Mouse (Mus musculus): ENCODE measurements around the gene Rmi2. TPM values are rescaled to one million over a fixed set of nuclear protein-coding genes. Genes with fewer than 3 reads are reported as not detected.

The Rmi2 gene
- polyA plus RNA-seq, 1 experiment from 2014 or later: 3.4 TPM

- ATAC-seq (replicated peaks; ENCODE audit: low FRiP score): no peak
- 75% methylated on average over 3 of the region's 3 CpGs for WGBS
Observed at GRCm38 (mm10) chr16:10837250-10837649, 2.4 kb downstream of the Rmi2 start.

GRCm38 (mm10) chr16:10837903-10838302 lies 3.0 kb downstream of the Rmi2 start:
- H3K27me3 ChIP-seq (replicated peaks; ENCODE audit: control insufficient read depth, insufficient read depth, low read length): 0 out of 2 replicates have a peak, but pooled peaks cover 3% of the 10 kb centered on the region
- no peak overlapping the region for H3K4me2 ChIP-seq
- H3K9ac ChIP-seq (ENCODE audit: low read depth, low read length): no peak overlapping the region

More at GRCm38 (mm10) chr16:10837250-10837649, 2.4 kb downstream of the Rmi2 start:
- Histone ChIP-seq H3K36me3 (ENCODE audit: control insufficient read depth, insufficient read depth, low read length) (no peaks in the 10 kb centered on the region), H3K4me2 (no peak overlapping the region), H3K4me3 (ENCODE audit: low read depth, low read length) (no peak overlapping the region), H3K9ac (ENCODE audit: low read depth, low read length) (no peak overlapping the region), H3K27me3 (replicated peaks; ENCODE audit: control insufficient read depth, insufficient read depth, low read length) (0 out of 2 replicates have a peak, but pooled peaks cover 3% of the 10 kb centered on the region), H3K27ac (ENCODE audit: low read depth, low read length) (no peak overlapping the region), H3K4me1 (replicated peaks; ENCODE audit: control insufficient read depth, insufficient read depth, low read length) (peaks cover 13% of the 10 kb centered on the region), H3K9me3 (ENCODE audit: control insufficient read depth, low read length) (no peaks in the 10 kb centered on the region)
- DNase-seq (ENCODE audit: low spot score): no peak

GRCm38 (mm10) chr16:10838487-10839245 lies 3.8 kb downstream of the Rmi2 start:
- no peak for DNase-seq (ENCODE audit: low spot score)
- Histone ChIP-seq H3K9me3 (ENCODE audit: control insufficient read depth, low read length) (no peaks in the 10 kb centered on the region), H3K27me3 (replicated peaks; ENCODE audit: control insufficient read depth, insufficient read depth, low read length) (no peaks in the 10 kb centered on the region), H3K4me3 (ENCODE audit: low read depth, low read length) (no peak overlapping the region), H3K27ac (ENCODE audit: low read depth, low read length) (no peak overlapping the region), H3K36me3 (ENCODE audit: control insufficient read depth, insufficient read depth, low read length) (no peaks in the 10 kb centered on the region), H3K4me1 (replicated peaks; ENCODE audit: control insufficient read depth, insufficient read depth, low read length) (peaks cover 19% of the 10 kb centered on the region), H3K9ac (ENCODE audit: low read depth, low read length) (no peak overlapping the region), H3K4me2 (no peak overlapping the region)
- no peak for ATAC-seq (replicated peaks; ENCODE audit: low FRiP score)
- 44% methylated on average over 10 of the region's 10 CpGs for WGBS

More at GRCm38 (mm10) chr16:10837903-10838302, 3.0 kb downstream of the Rmi2 start:
- Histone ChIP-seq H3K27ac (ENCODE audit: low read depth, low read length) (no peak overlapping the region), H3K9me3 (ENCODE audit: control insufficient read depth, low read length) (no peaks in the 10 kb centered on the region), H3K4me3 (ENCODE audit: low read depth, low read length) (no peak overlapping the region), H3K36me3 (ENCODE audit: control insufficient read depth, insufficient read depth, low read length) (no peaks in the 10 kb centered on the region), H3K4me1 (replicated peaks; ENCODE audit: control insufficient read depth, insufficient read depth, low read length) (peaks cover 13% of the 10 kb centered on the region)
- no peak for ATAC-seq (replicated peaks; ENCODE audit: low FRiP score)
- WGBS: 70% methylated on average over 1 of the region's 1 CpGs
- DNase-seq (ENCODE audit: low spot score): no peak

DNA sequence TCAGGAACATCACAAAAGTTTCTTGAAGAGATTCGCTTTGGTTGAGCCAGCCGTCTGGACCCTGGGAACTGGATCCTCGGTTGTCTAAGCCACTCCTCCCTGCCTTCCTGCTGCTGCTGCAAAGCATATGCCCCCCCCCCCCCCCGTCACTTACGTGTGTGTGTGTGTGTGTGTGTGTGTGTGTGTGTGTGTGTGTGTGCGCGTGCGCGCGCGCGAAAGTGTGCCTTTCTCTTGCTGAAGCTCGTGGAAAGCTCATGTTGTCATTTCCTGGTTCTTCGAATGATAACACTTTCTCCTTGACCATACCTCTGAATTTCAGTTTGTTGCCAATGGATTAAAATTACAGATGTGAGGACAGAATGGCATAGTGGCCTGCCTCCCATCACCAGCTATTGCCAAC lies 5.2 kb downstream of the Rmi2 start:
- 92% methylated on average over 12 of the region's 14 CpGs for WGBS
- no peak for ATAC-seq (replicated peaks; ENCODE audit: low FRiP score)
- no peaks in the 10 kb centered on the region for H3K27me3 ChIP-seq (replicated peaks; ENCODE audit: control insufficient read depth, insufficient read depth, low read length)
- no peak overlapping the region for H3K27ac ChIP-seq (ENCODE audit: low read depth, low read length)
- H3K4me1 ChIP-seq (replicated peaks; ENCODE audit: control insufficient read depth, insufficient read depth, low read length): peaks cover 27% of the 10 kb centered on the region
- H3K9me3 ChIP-seq (ENCODE audit: control insufficient read depth, low read length): no peaks in the 10 kb centered on the region
- H3K9ac ChIP-seq (ENCODE audit: low read depth, low read length): no peak overlapping the region
- no peak overlapping the region for H3K4me2 ChIP-seq
- no peak overlapping the region for H3K4me3 ChIP-seq (ENCODE audit: low read depth, low read length)
- no peak for DNase-seq (ENCODE audit: low spot score)
- no peaks in the 10 kb centered on the region for H3K36me3 ChIP-seq (ENCODE audit: control insufficient read depth, insufficient read depth, low read length)

DNA sequence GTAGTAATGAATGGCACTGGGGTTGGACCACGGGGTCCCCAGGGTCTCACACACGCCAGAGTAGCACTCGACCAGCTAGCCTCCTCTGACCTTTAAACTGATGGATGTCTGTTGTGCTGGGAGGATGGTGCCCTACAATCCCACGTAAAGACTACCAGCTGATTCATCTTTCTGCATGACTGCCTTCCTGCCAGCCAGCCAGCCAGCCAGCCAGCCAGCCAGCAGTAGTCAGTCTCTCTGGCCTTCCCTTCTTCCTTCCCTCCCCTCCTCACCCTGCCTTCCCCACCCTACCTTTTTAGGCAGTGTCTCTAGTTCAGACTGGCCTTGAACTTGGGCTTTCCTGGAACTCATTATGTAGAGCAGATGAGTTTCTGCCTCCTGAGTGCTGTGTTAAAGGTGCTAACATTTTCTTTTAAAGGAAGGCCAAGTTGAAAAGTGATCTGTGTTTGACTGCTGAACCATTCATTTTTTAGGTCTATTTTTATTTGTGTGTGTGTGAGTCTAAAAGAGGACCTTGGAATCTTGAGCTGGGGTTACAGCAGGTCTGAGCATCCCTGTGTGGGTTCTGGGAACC lies 7.5 kb downstream of the Rmi2 start:
- H3K27ac ChIP-seq (ENCODE audit: low read depth, low read length): no peak overlapping the region
- H3K4me2 ChIP-seq: no peak overlapping the region
- H3K9me3 ChIP-seq (ENCODE audit: control insufficient read depth, low read length): no peaks in the 10 kb centered on the region
- DNase-seq (ENCODE audit: low spot score): no peak
- no peaks in the 10 kb centered on the region for H3K36me3 ChIP-seq (ENCODE audit: control insufficient read depth, insufficient read depth, low read length)
- no peak for ATAC-seq (replicated peaks; ENCODE audit: low FRiP score)
- H3K4me3 ChIP-seq (ENCODE audit: low read depth, low read length): no peak overlapping the region
- 73% methylated on average over 4 of the region's 4 CpGs for WGBS
- no peaks in the 10 kb centered on the region for H3K27me3 ChIP-seq (replicated peaks; ENCODE audit: control insufficient read depth, insufficient read depth, low read length)
- H3K9ac ChIP-seq (ENCODE audit: low read depth, low read length): no peak overlapping the region
- H3K4me1 ChIP-seq (replicated peaks; ENCODE audit: control insufficient read depth, insufficient read depth, low read length): peaks cover 21% of the 10 kb centered on the region

DNA sequence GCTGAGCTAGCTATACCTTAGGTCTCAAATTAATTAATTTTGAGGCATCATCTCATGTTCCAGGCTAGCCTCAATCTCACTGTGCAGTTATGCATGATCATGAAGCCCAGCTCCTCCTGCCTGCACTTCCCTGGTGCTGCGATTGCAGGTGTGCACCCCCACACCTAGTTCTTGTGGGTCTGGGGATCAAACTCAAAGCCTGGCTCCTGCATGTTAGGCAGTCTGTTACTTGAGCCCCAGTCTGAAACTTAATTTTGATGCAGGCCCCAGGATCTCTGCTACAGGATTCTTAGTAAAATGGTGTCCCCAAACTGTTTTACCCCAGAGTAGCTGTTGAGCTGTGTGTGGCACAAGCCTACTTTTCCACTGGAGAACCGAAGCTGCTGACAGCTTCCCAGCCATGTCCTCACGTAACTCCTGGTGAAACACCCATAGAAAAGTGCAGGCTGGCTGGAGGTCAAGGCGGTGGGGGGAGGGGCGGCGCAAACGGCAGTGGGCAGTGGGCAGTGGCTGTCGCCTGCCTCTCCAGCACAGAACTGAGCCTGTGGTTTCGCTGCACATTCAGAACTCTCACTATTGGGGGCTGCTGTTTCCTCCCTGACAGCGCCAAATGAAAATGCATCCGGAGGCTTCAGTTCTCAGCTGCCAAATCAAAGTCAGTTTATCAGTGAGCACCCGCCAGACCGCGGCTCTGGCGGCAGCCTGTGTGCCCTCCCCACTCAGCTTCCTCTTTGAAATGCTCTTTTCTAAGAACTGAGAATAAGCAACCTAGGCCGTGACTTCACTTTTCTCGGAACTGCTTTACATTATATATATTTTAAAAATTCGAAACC lies 8.8 kb downstream of the Rmi2 start:
- H3K9me3 ChIP-seq (ENCODE audit: control insufficient read depth, low read length): no peaks in the 10 kb centered on the region
- H3K4me2 ChIP-seq: peak overlapping the region; percentile 58
- H3K4me3 ChIP-seq (ENCODE audit: low read depth, low read length): 0 out of 2 replicates have a peak overlapping the region, but pooled peaks have one; percentile 12
- 8% methylated on average over 18 of the region's 18 CpGs for WGBS
- H3K27me3 ChIP-seq (replicated peaks; ENCODE audit: control insufficient read depth, insufficient read depth, low read length): no peaks in the 10 kb centered on the region
- DNase-seq (ENCODE audit: low spot score) (peak; percentile 61), ATAC-seq (replicated peaks; ENCODE audit: low FRiP score) (peak; percentile 66)
- peaks cover 14% of the 10 kb centered on the region for H3K4me1 ChIP-seq (replicated peaks; ENCODE audit: control insufficient read depth, insufficient read depth, low read length)
- H3K27ac ChIP-seq (ENCODE audit: low read depth, low read length): peak overlapping the region; percentile 24; the same call in 1 of the 2 replicates
- H3K9ac ChIP-seq (ENCODE audit: low read depth, low read length): 0 out of 2 replicates have a peak overlapping the region, but pooled peaks have one; percentile 5
- no peaks in the 10 kb centered on the region for H3K36me3 ChIP-seq (ENCODE audit: control insufficient read depth, insufficient read depth, low read length)

GRCm38 (mm10) chr16:10844319-10844670 lies 9.4 kb downstream of the Rmi2 start:
- no peak overlapping the region for H3K9ac ChIP-seq (ENCODE audit: low read depth, low read length)
- no peak for ATAC-seq (replicated peaks; ENCODE audit: low FRiP score)
- H3K27ac ChIP-seq (ENCODE audit: low read depth, low read length): no peak overlapping the region
- no peaks in the 10 kb centered on the region for H3K27me3 ChIP-seq (replicated peaks; ENCODE audit: control insufficient read depth, insufficient read depth, low read length)
- peak overlapping the region; percentile 58 for H3K4me2 ChIP-seq
- H3K9me3 ChIP-seq (ENCODE audit: control insufficient read depth, low read length): no peaks in the 10 kb centered on the region
- no peak overlapping the region for H3K4me3 ChIP-seq (ENCODE audit: low read depth, low read length)
- WGBS: 28% methylated on average over 6 of the region's 6 CpGs
- DNase-seq (ENCODE audit: low spot score): no peak
- H3K36me3 ChIP-seq (ENCODE audit: control insufficient read depth, insufficient read depth, low read length): no peaks in the 10 kb centered on the region
- H3K4me1 ChIP-seq (replicated peaks; ENCODE audit: control insufficient read depth, insufficient read depth, low read length): peaks cover 14% of the 10 kb centered on the region

DNA sequence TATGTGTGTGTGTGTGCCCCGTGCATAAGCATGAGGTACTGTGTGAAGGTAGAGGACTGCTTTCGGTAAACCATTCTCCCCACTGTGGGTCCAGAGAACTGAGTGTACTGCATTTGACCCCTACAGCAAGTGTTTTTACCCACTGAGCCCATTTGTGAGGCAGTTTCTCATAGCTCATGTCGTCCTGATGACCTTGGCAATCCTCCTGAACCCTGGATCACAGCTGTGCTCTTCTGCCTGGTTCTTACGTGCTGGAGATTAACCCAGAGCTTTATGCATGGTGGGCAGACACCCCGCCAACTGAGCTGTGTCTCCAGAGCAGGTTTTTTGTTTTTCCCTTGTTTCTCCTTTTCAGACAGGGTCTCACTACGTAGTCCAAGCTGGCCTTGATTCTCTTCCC lies 11.1 kb downstream of the Rmi2 start:
- H3K9me3 ChIP-seq (ENCODE audit: control insufficient read depth, low read length): no peaks in the 10 kb centered on the region
- 90% methylated on average over 6 of the region's 6 CpGs for WGBS
- H3K4me3 ChIP-seq (ENCODE audit: low read depth, low read length): no peak overlapping the region
- no peak for ATAC-seq (replicated peaks; ENCODE audit: low FRiP score)
- no peak overlapping the region for H3K4me2 ChIP-seq
- no peak for DNase-seq (ENCODE audit: low spot score)
- no peak overlapping the region for H3K9ac ChIP-seq (ENCODE audit: low read depth, low read length)
- no peaks in the 10 kb centered on the region for H3K36me3 ChIP-seq (ENCODE audit: control insufficient read depth, insufficient read depth, low read length)
- no peaks in the 10 kb centered on the region for H3K27me3 ChIP-seq (replicated peaks; ENCODE audit: control insufficient read depth, insufficient read depth, low read length)
- H3K4me1 ChIP-seq (replicated peaks; ENCODE audit: control insufficient read depth, insufficient read depth, low read length): peaks cover 14% of the 10 kb centered on the region
- H3K27ac ChIP-seq (ENCODE audit: low read depth, low read length): no peak overlapping the region
